Mouse (Mus musculus) limb, embryonic 15.5 days (tissue): Measurements from ENCODE around the gene Ccdc93. TPM values are rescaled to one million over a fixed set of nuclear protein-coding genes. Genes with fewer than 3 reads are reported as not detected.

ENCODE experiments used
- ATAC-seq: fragments of 200-750 bp; cut with Nextera tagmentation; 2 replicates; pipeline ENCODE4 v1.8.0; 2017; ENCODE audit warnings: low read depth, moderate TSS enrichment; ENCODE audit not compliant: insufficient number of reproducible peaks, low FRiP score, low TSS enrichment
- H3K27ac ChIP-seq: fragments of 300-500 bp; sonication (generic); 2 replicates; pipeline ENCODE4 v1.5.1; 2015; ENCODE audit warnings: moderate library complexity, mild to moderate bottlenecking, inconsistent platforms
- H3K27me3 ChIP-seq: fragments of 300-500 bp; sonication (generic); 2 replicates; pipeline ENCODE4 v1.6.1; 2015; ENCODE audit warnings: inconsistent platforms
- H3K36me3 ChIP-seq: fragments of 300-500 bp; sonication (generic); 2 replicates; pipeline ENCODE4 v1.6.1; 2015; ENCODE audit warnings: inconsistent platforms
- H3K4me1 ChIP-seq: fragments of 300-500 bp; sonication (generic); 2 replicates; pipeline ENCODE4 v1.6.1; 2015; ENCODE audit warnings: inconsistent platforms
- H3K4me2 ChIP-seq: fragments of 300-500 bp; sonication (generic); 2 replicates; pipeline ENCODE4 v1.6.1; 2015; ENCODE audit warnings: mild to moderate bottlenecking, inconsistent platforms
- H3K4me3 ChIP-seq: fragments of 300-500 bp; sonication (generic); 2 replicates; pipeline ENCODE4 v1.5.1; 2015; ENCODE audit warnings: mild to moderate bottlenecking, inconsistent platforms
- H3K9ac ChIP-seq: fragments of 300-500 bp; sonication (generic); 2 replicates; pipeline ENCODE4 v1.6.1; 2015; ENCODE audit warnings: inconsistent platforms
- H3K9me3 ChIP-seq: fragments of 300-500 bp; sonication (generic); 2 replicates; pipeline ENCODE4 v1.6.1; 2016; ENCODE audit warnings: inconsistent platforms
- WGBS: fragments of 180-500 bp; shearing (Covaris S2); methylation state at CpG from one replicate; pipeline ENCODE4 v1.1.7; 2015; 5-methylcytosine and 5-hydroxymethylcytosine counted together
- polyA plus RNA-seq: library from polyadenylated mRNA; unstranded; fragments of >200 nt; fragmentation: Nextera tagmentation; extraction: Ambion mirVana; gene quantifications from 2 replicates; pipeline ENCODE4 v1.2.1, GENCODE M21; 2015

Ccdc93 gene
- polyA plus RNA-seq, result 11.7 and 14.3 TPM in 2 replicates

GRCm38 (mm10) chr1:121430938-121431928, at the start of gene Ccdc93:
Gene Ccdc93, plus strand, starts transcription at chr1:121431049.
- under 1% methylated on average over 47 of the region's 47 CpGs for WGBS
- Histone ChIP-seq H3K9ac (peak within 1 kb of the TSS; percentile 92), H3K27me3 (no peaks in the 10 kb centered on the region), H3K4me3 (peak within 1 kb of the TSS; percentile 85), H3K36me3 (peaks cover 9% of the 10 kb centered on the region), H3K4me1 (peaks cover 15% of the 10 kb centered on the region), H3K4me2 (peak within 1 kb of the TSS; percentile 93), H3K9me3 (no peaks in the 10 kb centered on the region), H3K27ac (0 out of 2 replicates have a peak within 1 kb of the TSS, but pooled peaks have one; percentile 27)
- ATAC-seq, result peak; percentile 85

- 70% methylated on average over 3 of the region's 3 CpGs for WGBS
- no peak overlapping the region for H3K9ac ChIP-seq
- H3K27ac ChIP-seq, result no peak overlapping the region
- H3K4me3 ChIP-seq, result no peak overlapping the region
- no peaks in the 10 kb centered on the region for H3K36me3 ChIP-seq
- H3K27me3 ChIP-seq, result no peaks in the 10 kb centered on the region
- H3K9me3 ChIP-seq, result no peaks in the 10 kb centered on the region
- ATAC-seq, result no peak
- no peaks in the 10 kb centered on the region for H3K4me1 ChIP-seq
- H3K4me2 ChIP-seq, result no peak overlapping the region
Observed at GRCm38 (mm10) chr1:121381562-121381961, 49.3 kb upstream of the Ccdc93 start.

- Histone ChIP-seq H3K27ac (no peak overlapping the region), H3K4me3 (no peak overlapping the region), H3K27me3 (no peaks in the 10 kb centered on the region), H3K9me3 (no peaks in the 10 kb centered on the region), H3K4me2 (no peak overlapping the region), H3K4me1 (no peaks in the 10 kb centered on the region; the same call in 1 of the 2 replicates), H3K9ac (no peak overlapping the region), H3K36me3 (no peaks in the 10 kb centered on the region)
- ATAC-seq, result no peak
- WGBS, result 45% methylated on average over 6 of the region's 6 CpGs
Observed at GRCm38 (mm10) chr1:121388312-121388711, 42.5 kb upstream of the Ccdc93 start.

- no peak overlapping the region for H3K4me3 ChIP-seq
- no peak overlapping the region for H3K4me2 ChIP-seq
- H3K27me3 ChIP-seq, result no peaks in the 10 kb centered on the region
- H3K27ac ChIP-seq, result no peak overlapping the region
- ATAC-seq, result no peak
- no peaks in the 10 kb centered on the region for H3K9me3 ChIP-seq
- no peaks in the 10 kb centered on the region; the same call in 1 of the 2 replicates for H3K4me1 ChIP-seq
- no peak overlapping the region for H3K9ac ChIP-seq
- WGBS, result 43% methylated on average over 7 of the region's 7 CpGs
- H3K36me3 ChIP-seq, result no peaks in the 10 kb centered on the region
Observed at GRCm38 (mm10) chr1:121388732-121389131, 42.1 kb upstream of the Ccdc93 start.

GRCm38 (mm10) chr1:121389574-121389973, 41.3 kb upstream of the Ccdc93 start:
- H3K4me2 ChIP-seq, result no peak overlapping the region
- H3K27ac ChIP-seq, result no peak overlapping the region
- no peaks in the 10 kb centered on the region for H3K9me3 ChIP-seq
- no peak for ATAC-seq
- 88% methylated on average over 12 of the region's 12 CpGs for WGBS
- no peaks in the 10 kb centered on the region for H3K36me3 ChIP-seq
- H3K4me1 ChIP-seq, result peaks cover 8% of the 10 kb centered on the region
- no peak overlapping the region for H3K9ac ChIP-seq
- no peak overlapping the region for H3K4me3 ChIP-seq
- H3K27me3 ChIP-seq, result no peaks in the 10 kb centered on the region

GRCm38 (mm10) chr1:121390003-121390402, 40.8 kb upstream of the Ccdc93 start:
- no peaks in the 10 kb centered on the region for H3K27me3 ChIP-seq
- H3K9me3 ChIP-seq, result no peaks in the 10 kb centered on the region
- no peak overlapping the region for H3K27ac ChIP-seq
- H3K9ac ChIP-seq, result no peak overlapping the region
- no peaks in the 10 kb centered on the region for H3K36me3 ChIP-seq
- H3K4me1 ChIP-seq, result peaks cover 12% of the 10 kb centered on the region
- H3K4me3 ChIP-seq, result no peak overlapping the region
- H3K4me2 ChIP-seq, result no peak overlapping the region
- WGBS, result 84% methylated on average over 5 of the region's 5 CpGs
- no peak for ATAC-seq

GRCm38 (mm10) chr1:121390421-121390820, 40.4 kb upstream of the Ccdc93 start:
- no peaks in the 10 kb centered on the region for H3K27me3 ChIP-seq
- no peaks in the 10 kb centered on the region for H3K36me3 ChIP-seq
- no peak overlapping the region for H3K9ac ChIP-seq
- peaks cover 16% of the 10 kb centered on the region for H3K4me1 ChIP-seq
- no peak for ATAC-seq
- H3K27ac ChIP-seq, result no peak overlapping the region
- 58% methylated on average over 13 of the region's 13 CpGs for WGBS
- no peaks in the 10 kb centered on the region for H3K9me3 ChIP-seq
- no peak overlapping the region for H3K4me2 ChIP-seq
- no peak overlapping the region for H3K4me3 ChIP-seq

- Histone ChIP-seq H3K9me3 (no peaks in the 10 kb centered on the region), H3K36me3 (no peaks in the 10 kb centered on the region), H3K27me3 (no peaks in the 10 kb centered on the region), H3K4me1 (peaks cover 20% of the 10 kb centered on the region), H3K4me2 (no peak overlapping the region), H3K9ac (no peak overlapping the region), H3K27ac (no peak overlapping the region), H3K4me3 (no peak overlapping the region)
- ATAC-seq, result no peak
- WGBS, result 75% methylated on average over 8 of the region's 8 CpGs
Observed at GRCm38 (mm10) chr1:121390855-121391254, 40.0 kb upstream of the Ccdc93 start.

GRCm38 (mm10) chr1:121393117-121393516, 37.7 kb upstream of the Ccdc93 start:
- no peak overlapping the region for H3K27ac ChIP-seq
- ATAC-seq, result no peak
- no peaks in the 10 kb centered on the region for H3K36me3 ChIP-seq
- H3K4me3 ChIP-seq, result no peak overlapping the region
- no peak overlapping the region for H3K4me2 ChIP-seq
- no peak overlapping the region for H3K9ac ChIP-seq
- H3K4me1 ChIP-seq, result peaks cover 34% of the 10 kb centered on the region
- H3K9me3 ChIP-seq, result no peaks in the 10 kb centered on the region
- H3K27me3 ChIP-seq, result no peaks in the 10 kb centered on the region
- WGBS, result 40% methylated on average over 2 of the region's 2 CpGs

- Histone ChIP-seq H3K9me3 (no peaks in the 10 kb centered on the region), H3K4me1 (peaks cover 43% of the 10 kb centered on the region), H3K4me3 (no peak overlapping the region), H3K27ac (0 out of 2 replicates have a peak overlapping the region, but pooled peaks have one; percentile 40), H3K4me2 (no peak overlapping the region), H3K27me3 (no peaks in the 10 kb centered on the region), H3K36me3 (no peaks in the 10 kb centered on the region), H3K9ac (no peak overlapping the region)
- 6% methylated on average over 5 of the region's 5 CpGs for WGBS
- no peak for ATAC-seq
Observed at GRCm38 (mm10) chr1:121394764-121395163, 36.1 kb upstream of the Ccdc93 start.

GRCm38 (mm10) chr1:121396501-121396900, 34.3 kb upstream of the Ccdc93 start:
- Histone ChIP-seq H3K4me3 (no peak overlapping the region), H3K4me1 (peaks cover 43% of the 10 kb centered on the region), H3K9ac (no peak overlapping the region), H3K4me2 (no peak overlapping the region), H3K36me3 (no peaks in the 10 kb centered on the region), H3K27me3 (no peaks in the 10 kb centered on the region), H3K9me3 (no peaks in the 10 kb centered on the region), H3K27ac (no peak overlapping the region)
- ATAC-seq, result no peak
- WGBS, result 54% methylated on average over 4 of the region's 4 CpGs

- Histone ChIP-seq H3K9ac (no peak overlapping the region), H3K4me3 (no peak overlapping the region), H3K27ac (no peak overlapping the region), H3K27me3 (peaks cover 2% of the 10 kb centered on the region; the same call in 1 of the 2 replicates), H3K4me1 (peaks cover 43% of the 10 kb centered on the region), H3K9me3 (no peaks in the 10 kb centered on the region), H3K36me3 (no peaks in the 10 kb centered on the region), H3K4me2 (no peak overlapping the region)
- no peak for ATAC-seq
- WGBS, result 82% methylated on average over 4 of the region's 4 CpGs
Observed at GRCm38 (mm10) chr1:121398231-121398630, 32.6 kb upstream of the Ccdc93 start.
